Mouse (Mus musculus) olfactory bulb, adult 2 months (tissue): ENCODE data around the gene Ctnna3.

Experiments used
- CTCF ChIP-seq: fragments of 200-500 bp; IDR thresholded peaks from 2 replicates; pipeline ENCODE4 v1.5.1; 2012; ENCODE audit warnings: low read depth, mild to moderate bottlenecking, low read length, moderate library complexity; ENCODE audit not compliant: insufficient read depth
- POLR2A ChIP-seq: fragments of 200-500 bp; IDR thresholded peaks from 2 replicates; pipeline ENCODE4 v1.6.1; 2012; ENCODE audit warnings: mild to moderate bottlenecking, low read depth, low read length, moderate library complexity; ENCODE audit not compliant: insufficient read depth

- no peak for TF ChIP-seq POLR2A
- TF ChIP-seq CTCF: no peak
Observed at GRCm38 (mm10) chr10:64146511-64146910, 716.6 kb downstream of the Ctnna3 start.
